Mouse (Mus musculus) erythroblast, embryonic 14.5 days (primary cell): ENCODE data around the gene P4ha3.

Experiments
- GATA1 ChIP-seq: IDR thresholded peaks from 2 replicates; pipeline ENCODE4 v1.6.1; 2012; ENCODE audit warnings: low read length, inconsistent platforms, mixed read lengths
- TAL1 ChIP-seq: IDR thresholded peaks from 3 replicates; pipeline ENCODE4 v1.6.1; 2012; ENCODE audit warnings: low read length, inconsistent platforms, mixed read lengths

GRCm38 (mm10) chr7:100262350-100262749, 23.0 kb upstream of the P4ha3 start:
- TF ChIP-seq GATA1 (no peak), TAL1 (no peak)
